Mouse (Mus musculus) CD4-positive, CD25-positive, alpha-beta regulatory T cell, adult 2 months (primary cell): Measurements from ENCODE around the gene Zfp64.

Experiments
- DNase-seq: peaks from one replicate; pipeline ENCODE4 v3.0.0-alpha.2; 2012; ENCODE audit warnings: low read depth, low spot score

Gene Zfp64

GRCm38 (mm10) chr2:168954835-168955716, at the start of gene Zfp64:
Gene Zfp64 (minus strand): TSS chr2:168955587.
- DNase-seq = peak; percentile 95

- DNase-seq = peak; percentile 62
Measured at GRCm38 (mm10) chr2:168992642-168993420, 37.4 kb upstream of the Zfp64 start.

- no peak for DNase-seq
Measured at GRCm38 (mm10) chr2:168990957-168991356, 35.6 kb upstream of the Zfp64 start.

- peak; percentile 47 for DNase-seq
Measured at GRCm38 (mm10) chr2:168990061-168990753, 34.8 kb upstream of the Zfp64 start.

GRCm38 (mm10) chr2:168988056-168988455, 32.7 kb upstream of the Zfp64 start:
- DNase-seq = no peak

- DNase-seq = no peak
Measured at GRCm38 (mm10) chr2:168987421-168987820, 32.0 kb upstream of the Zfp64 start.

- DNase-seq = no peak
Measured at GRCm38 (mm10) chr2:168981951-168982350, 26.6 kb upstream of the Zfp64 start.

GRCm38 (mm10) chr2:168981448-168981847, 26.1 kb upstream of the Zfp64 start:
- DNase-seq = no peak

GRCm38 (mm10) chr2:168980859-168981258, 25.5 kb upstream of the Zfp64 start:
- peak; percentile 80 for DNase-seq

- DNase-seq = peak; percentile 57
Measured at GRCm38 (mm10) chr2:168979742-168980141, 24.4 kb upstream of the Zfp64 start.

- DNase-seq = no peak
Measured at GRCm38 (mm10) chr2:168978031-168978430, 22.6 kb upstream of the Zfp64 start.

- no peak for DNase-seq
Measured at GRCm38 (mm10) chr2:168970131-168970530, 14.7 kb upstream of the Zfp64 start.

- no peak for DNase-seq
Measured at GRCm38 (mm10) chr2:168968136-168968925, 12.9 kb upstream of the Zfp64 start.

- no peak for DNase-seq
Measured at GRCm38 (mm10) chr2:168966525-168966924, 11.1 kb upstream of the Zfp64 start.

- DNase-seq = no peak
Measured at GRCm38 (mm10) chr2:168964849-168965248, 9.5 kb upstream of the Zfp64 start.

GRCm38 (mm10) chr2:168961729-168962666, 6.6 kb upstream of the Zfp64 start:
- DNase-seq = no peak

GRCm38 (mm10) chr2:168960814-168961213, 5.4 kb upstream of the Zfp64 start:
- no peak for DNase-seq

GRCm38 (mm10) chr2:168959339-168959885, 4.0 kb upstream of the Zfp64 start:
- DNase-seq = no peak

GRCm38 (mm10) chr2:168955850-168956346, 511 bp upstream of the Zfp64 start:
- DNase-seq = peak; percentile 45

- DNase-seq = peak; percentile 11
Measured at GRCm38 (mm10) chr2:168954376-168954775, 1.0 kb downstream of the Zfp64 start.
